Mouse (Mus musculus): ENCODE measurements at regions not wholly inside any gene's neighbourhood (a gene's known extent, or its start where the extent isn't known, plus 50 kb on each side); places are given as distances from the start of the nearest gene placed in this dataset.

DNA sequence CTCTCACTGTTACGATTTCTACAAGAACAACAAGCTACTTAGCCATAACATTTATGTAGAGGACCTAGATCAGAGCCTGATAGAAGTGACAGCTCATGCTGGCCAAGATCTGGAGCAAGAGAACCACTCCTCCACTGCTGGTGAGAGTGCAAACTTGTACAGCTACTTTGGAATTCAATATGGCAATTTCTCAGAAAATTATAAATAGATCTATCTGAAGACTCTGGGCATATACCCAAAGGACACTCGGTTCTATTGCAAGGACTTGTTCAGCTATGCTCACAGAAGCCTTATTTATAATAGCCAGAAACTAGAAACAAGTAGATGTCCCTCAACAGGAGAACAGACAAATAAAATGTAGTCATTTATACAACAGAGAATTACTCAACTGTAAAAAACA lies 259.6 kb upstream of the Arhgef26 start:
- no peak for TF ChIP-seq CTCF (IDR thresholded peaks at IDR 0.05)
- no peak for TF ChIP-seq EP300 (IDR thresholded peaks at IDR 0.05; ENCODE audit: insufficient read depth, low read depth, low read length)
- no peak for TF ChIP-seq POLR2A (IDR thresholded peaks at IDR 0.05; ENCODE audit: insufficient read depth, low read depth, low read length)

Measured in heart, adult 2 months (tissue).